Mouse (Mus musculus): ENCODE results near the gene Adrm1. TPM values are rescaled to one million over a fixed set of nuclear protein-coding genes. Genes with fewer than 3 reads are reported as not detected.

Gene Adrm1
- total and polyA plus RNA-seq, 2 experiments from 2014 or later = 133 to 219 TPM

DNA sequence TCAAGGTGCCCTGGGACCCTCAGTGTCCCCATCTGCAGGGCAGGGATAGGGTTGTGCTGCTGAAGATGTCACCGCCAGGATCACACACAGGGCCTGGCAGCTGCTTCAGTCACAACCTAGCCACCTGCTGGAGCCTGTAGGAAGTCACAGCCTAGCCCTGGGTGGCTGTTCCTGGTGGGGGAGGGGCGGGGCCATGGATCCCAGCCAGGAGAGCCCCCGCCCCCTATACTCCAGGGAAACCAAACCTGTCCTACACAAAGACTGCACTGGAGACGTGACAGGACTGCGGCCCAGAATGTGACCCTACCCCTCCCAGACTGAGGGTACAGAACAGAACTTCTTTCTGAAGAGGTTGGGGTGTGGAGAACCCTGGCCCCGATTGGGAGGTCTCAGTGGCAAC is 51.0 kb downstream of the Adrm1 start:
- 12% methylated on average over 6 of the region's 6 CpGs for WGBS
- H3K27ac ChIP-seq (ENCODE audit: low read depth, low read length) = no peak overlapping the region

GRCm38 (mm10) chr2:180224647-180225043 is 53.4 kb downstream of the Adrm1 start:
- TF ChIP-seq CTCF (IDR thresholded peaks at IDR 0.05; ENCODE audit: low read depth) = no peak
- DNase-seq = no peak
- Histone ChIP-seq H3K9ac (peak overlapping the region; percentile 53; the same call in 1 of the 2 replicates), H3K9me3 (ENCODE audit: low read length) (no peaks in the 10 kb centered on the region), H3K27me3 (ENCODE audit: insufficient read depth, low read length) (peaks cover 8% of the 10 kb centered on the region; the same call in 1 of the 2 replicates), H3K4me2 (ENCODE audit: low read depth) (peak overlapping the region; percentile 100), H3K4me3 (ENCODE audit: low read depth, low read length) (peak overlapping the region; percentile 53), H3K27ac (ENCODE audit: low read depth, low read length) (no peak overlapping the region), H3K36me3 (ENCODE audit: insufficient read depth) (no peaks in the 10 kb centered on the region), H3K4me1 (ENCODE audit: insufficient read depth) (peaks cover 13% of the 10 kb centered on the region; the same call in 1 of the 2 replicates)
- WGBS = 4% methylated on average over 13 of the region's 13 CpGs
- ATAC-seq = no peak

More for the DNA sequence above, 51.0 kb downstream of the Adrm1 start:
- Histone ChIP-seq H3K4me3 (ENCODE audit: low read depth, low read length) (no peak overlapping the region), H3K36me3 (ENCODE audit: insufficient read depth) (no peaks in the 10 kb centered on the region), H3K4me2 (ENCODE audit: low read depth) (no peak overlapping the region), H3K27me3 (ENCODE audit: insufficient read depth, low read length) (peaks cover 8% of the 10 kb centered on the region; the same call in 1 of the 2 replicates), H3K4me1 (ENCODE audit: insufficient read depth) (peaks cover 10% of the 10 kb centered on the region), H3K9ac (no peak overlapping the region), H3K9me3 (ENCODE audit: low read length) (no peaks in the 10 kb centered on the region)
- no peak for DNase-seq
- ATAC-seq = no peak
- TF ChIP-seq CTCF (IDR thresholded peaks at IDR 0.05; ENCODE audit: low read depth) = peak; percentile 41

DNA sequence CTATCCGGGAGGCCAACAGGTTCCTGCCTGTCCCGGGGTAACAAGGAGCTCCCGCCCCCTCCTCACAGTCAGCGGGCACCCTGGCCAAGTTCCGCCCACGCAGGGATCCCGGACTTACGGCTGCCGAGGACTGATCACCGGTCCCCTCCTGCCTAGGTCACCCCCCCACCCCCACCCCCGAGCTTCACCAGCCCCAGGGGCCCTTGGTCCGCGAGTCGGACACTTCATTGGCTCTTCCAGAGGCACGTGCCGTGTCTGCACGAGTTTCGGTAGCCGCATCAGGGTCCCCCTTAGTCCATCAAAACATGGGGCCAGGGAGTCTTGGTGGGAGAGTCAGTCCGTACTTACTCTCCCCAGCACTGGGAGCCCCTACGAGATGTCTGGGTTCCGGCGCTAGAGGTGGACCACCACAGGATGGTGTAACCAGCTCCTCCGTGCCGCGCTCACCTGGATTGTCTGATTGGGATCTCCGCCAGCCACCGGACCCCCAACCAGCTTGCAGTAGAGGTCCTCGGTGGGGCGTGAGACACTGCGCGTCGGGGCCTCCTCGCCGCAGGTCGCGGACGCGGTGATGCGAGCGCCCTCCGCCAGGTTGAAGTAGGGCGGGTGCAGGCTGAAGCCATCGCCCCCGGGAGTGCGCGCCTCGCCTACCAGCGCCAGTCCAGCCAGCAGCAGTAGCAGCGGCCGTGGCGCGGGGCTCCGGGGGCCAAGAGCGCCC is 53.9 kb downstream of the Adrm1 start:
- peak overlapping the region; percentile 53 for H3K4me3 ChIP-seq (ENCODE audit: low read depth, low read length)
- peaks cover 13% of the 10 kb centered on the region; the same call in 1 of the 2 replicates for H3K4me1 ChIP-seq (ENCODE audit: insufficient read depth)
- H3K9ac ChIP-seq = peak overlapping the region; percentile 53
- no peak overlapping the region for H3K27ac ChIP-seq (ENCODE audit: low read depth, low read length)
- WGBS = under 1% methylated on average over 43 of the region's 55 CpGs
- peak overlapping the region; percentile 100 for H3K4me2 ChIP-seq (ENCODE audit: low read depth)
- no peaks in the 10 kb centered on the region for H3K9me3 ChIP-seq (ENCODE audit: low read length)
- DNase-seq (no peak), ATAC-seq (peak; percentile 23)
- H3K36me3 ChIP-seq (ENCODE audit: insufficient read depth) = no peaks in the 10 kb centered on the region
- H3K27me3 ChIP-seq (ENCODE audit: insufficient read depth, low read length) = peaks cover 8% of the 10 kb centered on the region; the same call in 1 of the 2 replicates
- TF ChIP-seq CTCF (IDR thresholded peaks at IDR 0.05; ENCODE audit: low read depth) = no peak

Small RNA genes lying within 50 kb of the gene (microRNA-seq; reads per million reads assigned to microRNA genes)
- gene Mir7005 = 0 reads per million in 2 experiments

Other genes starting within 250 kb of the Adrm1 start
- 11.4 and 12.5 TPM in 2 replicates for gene Taf4, start 194.8 kb upstream of the Adrm1 start, total RNA-seq (2014; rRNA removed)
- 2.1 and 2.4 TPM in 2 replicates for gene Taf4, start 194.8 kb upstream of the Adrm1 start, polyA plus RNA-seq (2015; fragmentation: Nextera tagmentation; extraction: Ambion mirVana)
- 154 and 162 TPM in 2 replicates for gene Lsm14b, start 146.5 kb upstream of the Adrm1 start, total RNA-seq (2014; rRNA removed)
- 24.4 and 24.8 TPM in 2 replicates for gene Lsm14b, start 146.5 kb upstream of the Adrm1 start, polyA plus RNA-seq (2015; fragmentation: Nextera tagmentation; extraction: Ambion mirVana)
- 301 and 392 TPM in 2 replicates for gene Psma7, start 129.1 kb upstream of the Adrm1 start, total RNA-seq (2014; rRNA removed)
- 581 and 734 TPM in 2 replicates for gene Psma7, start 129.1 kb upstream of the Adrm1 start, polyA plus RNA-seq (2015; fragmentation: Nextera tagmentation; extraction: Ambion mirVana)
- 82.6 and 104 TPM in 2 replicates for gene Ss18l1, start 129.0 kb upstream of the Adrm1 start, total RNA-seq (2014; rRNA removed)
- 32.8 and 47.0 TPM in 2 replicates for gene Ss18l1, start 129.0 kb upstream of the Adrm1 start, polyA plus RNA-seq (2015; fragmentation: Nextera tagmentation; extraction: Ambion mirVana)
- 27.9 and 32.2 TPM in 2 replicates for gene Mtg2, start 100.9 kb upstream of the Adrm1 start, total RNA-seq (2014; rRNA removed)
- gene Mtg2, start 100.9 kb upstream of the Adrm1 start, polyA plus RNA-seq (2015; fragmentation: Nextera tagmentation; extraction: Ambion mirVana) = 23.5 and 25.5 TPM in 2 replicates
- gene Hrh3, start 67.0 kb upstream of the Adrm1 start, total RNA-seq (2014; rRNA removed) = 11.3 and 13.3 TPM in 2 replicates
- gene Hrh3, start 67.0 kb upstream of the Adrm1 start, polyA plus RNA-seq (2015; fragmentation: Nextera tagmentation; extraction: Ambion mirVana) = 4.6 and 6.1 TPM in 2 replicates
- gene Osbpl2, start 52.2 kb upstream of the Adrm1 start, total RNA-seq (2014; rRNA removed) = 63.0 and 64.2 TPM in 2 replicates
- gene Osbpl2, start 52.2 kb upstream of the Adrm1 start, polyA plus RNA-seq (2015; fragmentation: Nextera tagmentation; extraction: Ambion mirVana) = 61.0 and 69.8 TPM in 2 replicates
- 3.5 and 8.9 TPM in 2 replicates for gene Lama5, start 54.4 kb downstream of the Adrm1 start, total RNA-seq (2014; rRNA removed)
- 1.4 and 1.7 TPM in 2 replicates for gene Lama5, start 54.4 kb downstream of the Adrm1 start, polyA plus RNA-seq (2015; fragmentation: Nextera tagmentation; extraction: Ambion mirVana)
- gene Rps21, start 85.9 kb downstream of the Adrm1 start, total RNA-seq (2014; rRNA removed) = 848 and 1,386 TPM in 2 replicates
- gene Rps21, start 85.9 kb downstream of the Adrm1 start, polyA plus RNA-seq (2015; fragmentation: Nextera tagmentation; extraction: Ambion mirVana) = 439 and 570 TPM in 2 replicates
- 46.6 and 58.8 TPM in 2 replicates for gene Cables2, start 102.0 kb downstream of the Adrm1 start, total RNA-seq (2014; rRNA removed)
- 21.1 and 28.4 TPM in 2 replicates for gene Cables2, start 102.0 kb downstream of the Adrm1 start, polyA plus RNA-seq (2015; fragmentation: Nextera tagmentation; extraction: Ambion mirVana)
- gene Rbbp8nl, start 118.4 kb downstream of the Adrm1 start, total RNA-seq (2014; rRNA removed) = not detected in 2 replicates
- not detected in 2 replicates for gene Rbbp8nl, start 118.4 kb downstream of the Adrm1 start, polyA plus RNA-seq (2015; fragmentation: Nextera tagmentation; extraction: Ambion mirVana)
- not detected in 2 replicates for gene Gata5, start 163.2 kb downstream of the Adrm1 start, total RNA-seq (2014; rRNA removed)
- not detected in 2 replicates for gene Gata5, start 163.2 kb downstream of the Adrm1 start, polyA plus RNA-seq (2015; fragmentation: Nextera tagmentation; extraction: Ambion mirVana)

Measured in forebrain, postnatal 0 days (tissue).